Mouse (Mus musculus) intestine, embryonic 15.5 days (tissue): ENCODE results near the gene Zyg11a. TPM values are rescaled to one million over a fixed set of nuclear protein-coding genes. Genes with fewer than 3 reads are reported as not detected.
A peak's percentile ranks its signal among the peaks of the same experiment; 100 is the strongest.
"Not testable (repeated sequence)": the region's sequence is repeated elsewhere in the genome, so short reads cannot be mapped to it uniquely, and the experiment has no call there.

Source experiments
- ATAC-seq: fragments of 200-750 bp; cut with Nextera tagmentation; 2 replicates; pipeline ENCODE4 v1.8.0; 2017; ENCODE audit warnings: moderate TSS enrichment, moderate library complexity
- H3K27ac ChIP-seq: fragments of 300-500 bp; sonication (generic); 2 replicates; pipeline ENCODE4 v1.5.1; 2015; ENCODE audit warnings: mild to moderate bottlenecking, inconsistent platforms
- H3K27me3 ChIP-seq: fragments of 300-500 bp; sonication (generic); replicated peaks from 2 replicates; pipeline ENCODE4 v1.6.1; 2015; ENCODE audit warnings: inconsistent platforms
- H3K36me3 ChIP-seq: fragments of 300-500 bp; sonication (generic); 2 replicates; pipeline ENCODE4 v1.6.1; 2015; ENCODE audit warnings: inconsistent platforms
- H3K4me1 ChIP-seq: fragments of 300-500 bp; sonication (generic); replicated peaks from 2 replicates; pipeline ENCODE4 v1.6.1; 2015; ENCODE audit warnings: inconsistent platforms
- H3K4me2 ChIP-seq: fragments of 300-500 bp; sonication (generic); replicated peaks from 2 replicates; pipeline ENCODE4 v1.6.1; 2015; ENCODE audit warnings: mild to moderate bottlenecking, inconsistent platforms
- H3K4me3 ChIP-seq: fragments of 300-500 bp; sonication (generic); replicated peaks from 2 replicates; pipeline ENCODE4 v1.5.1; 2015; ENCODE audit warnings: inconsistent platforms
- H3K9ac ChIP-seq: fragments of 300-500 bp; sonication (generic); 2 replicates; pipeline ENCODE4 v1.6.1; 2015; ENCODE audit warnings: inconsistent platforms
- H3K9me3 ChIP-seq: fragments of 300-500 bp; sonication (generic); 2 replicates; pipeline ENCODE4 v1.6.1; 2016; ENCODE audit warnings: inconsistent platforms
- WGBS: fragments of 180-500 bp; shearing (Covaris S2); methylation state at CpG from one replicate; pipeline ENCODE4 v1.1.7; 2015; 5-methylcytosine and 5-hydroxymethylcytosine counted together
- polyA plus RNA-seq: library from polyadenylated mRNA; unstranded; fragments of >200 nt; fragmentation: Nextera tagmentation; extraction: Ambion mirVana; gene quantifications from 2 replicates; pipeline ENCODE4 v1.2.1, GENCODE M21; 2015

Zyg11a gene
- polyA plus RNA-seq, 1 experiment from 2014 or later = 0.09 TPM

DNA sequence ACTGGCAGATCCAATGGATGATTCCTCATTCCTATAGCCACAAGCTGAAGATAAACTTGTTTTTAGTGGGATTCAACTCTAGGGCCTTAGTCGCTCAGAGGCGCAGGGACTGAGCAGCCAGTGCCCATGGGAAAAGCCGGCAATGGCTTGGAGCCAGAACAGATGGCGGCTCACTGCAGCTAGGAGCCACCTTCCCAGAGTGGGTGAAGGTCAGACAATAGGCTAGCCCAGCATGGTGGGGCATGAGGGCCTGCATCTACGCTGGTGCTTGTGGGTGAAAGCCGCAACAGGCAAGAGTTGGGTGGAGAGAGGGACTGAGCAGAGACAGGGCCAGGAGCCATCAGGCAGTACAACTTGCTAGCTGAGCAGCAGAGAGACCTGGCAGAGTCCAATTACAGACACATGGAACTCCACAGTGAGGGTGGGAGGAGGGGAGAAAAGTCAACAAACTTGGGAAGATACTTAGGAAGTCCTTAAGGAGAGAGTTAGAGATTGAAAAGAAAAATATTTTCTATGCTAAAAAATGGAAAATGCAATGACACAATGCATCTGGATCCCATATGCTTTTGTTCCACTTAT lies 21.5 kb downstream of the Zyg11a start:
- Histone ChIP-seq H3K4me1 (no peaks in the 10 kb centered on the region; the same call in 1 of the 2 replicates), H3K27me3 (no peaks in the 10 kb centered on the region), H3K4me2 (no peak overlapping the region), H3K36me3 (no peaks in the 10 kb centered on the region), H3K4me3 (no peak overlapping the region), H3K9ac (no peak overlapping the region), H3K27ac (no peak overlapping the region), H3K9me3 (no peaks in the 10 kb centered on the region)
- ATAC-seq = peak; percentile 28; the same call in 1 of the 2 replicates
- WGBS = 79% methylated on average over 6 of the region's 6 CpGs

DNA sequence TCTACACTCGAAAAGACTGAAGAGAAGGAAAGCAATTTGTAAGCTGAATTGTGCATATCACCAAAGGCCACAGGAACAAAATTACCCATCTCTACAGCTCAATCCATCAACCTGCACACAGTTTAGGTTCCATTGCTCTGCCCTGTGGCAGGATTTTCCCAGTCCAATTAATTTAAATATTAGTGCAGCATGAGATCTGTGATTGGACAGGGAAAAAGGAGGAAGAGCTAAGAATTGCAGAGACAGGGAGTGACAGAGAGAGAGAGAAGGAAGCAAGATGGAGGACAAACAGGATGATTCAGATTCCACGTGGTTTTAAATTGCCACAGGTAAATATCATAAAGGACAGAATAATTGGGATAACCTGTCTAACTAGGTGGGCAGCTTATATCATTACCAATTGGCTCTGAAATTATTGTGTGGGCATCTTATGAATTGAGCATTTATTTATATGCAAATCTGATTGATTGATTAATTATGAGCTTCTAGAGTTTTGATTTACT lies 25.0 kb downstream of the Zyg11a start:
- H3K4me3 ChIP-seq = no peak overlapping the region
- no peaks in the 10 kb centered on the region for H3K27me3 ChIP-seq
- no peak overlapping the region for H3K27ac ChIP-seq
- H3K4me1 ChIP-seq = no peaks in the 10 kb centered on the region; the same call in 1 of the 2 replicates
- 69% methylated on average over 2 of the region's 2 CpGs for WGBS
- no peaks in the 10 kb centered on the region for H3K36me3 ChIP-seq
- no peak overlapping the region for H3K9ac ChIP-seq
- ATAC-seq = no peak
- no peak overlapping the region for H3K4me2 ChIP-seq
- H3K9me3 ChIP-seq = no peaks in the 10 kb centered on the region

DNA sequence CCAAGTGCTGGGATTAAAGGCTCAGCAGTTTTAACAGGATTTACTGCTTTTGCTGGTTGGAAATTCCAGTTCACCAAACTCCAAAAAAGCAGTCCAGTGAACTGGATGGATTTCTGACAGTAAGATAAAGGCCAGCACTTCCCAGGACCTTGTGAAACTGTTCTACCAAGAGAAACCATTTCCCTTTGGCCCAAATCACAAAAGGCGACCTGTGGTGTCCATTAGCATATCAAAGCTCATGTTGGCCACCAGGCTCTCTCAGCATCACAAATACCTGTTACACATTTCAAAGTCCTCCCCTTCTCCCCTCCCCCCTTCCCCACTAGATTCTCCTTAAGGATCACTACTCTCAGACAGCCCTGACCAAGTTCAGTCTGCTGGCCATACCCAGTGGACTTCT lies 35.6 kb downstream of the Zyg11a start:
- no peak for ATAC-seq
- Histone ChIP-seq H3K9me3 (no peaks in the 10 kb centered on the region), H3K9ac (no peak overlapping the region), H3K4me2 (no peak overlapping the region), H3K36me3 (no peaks in the 10 kb centered on the region), H3K27me3 (no peaks in the 10 kb centered on the region), H3K4me1 (no peaks in the 10 kb centered on the region), H3K4me3 (no peak overlapping the region), H3K27ac (no peak overlapping the region)
- whole genome bisulfite sequencing = 67% methylated on average over 1 of the region's 1 CpGs

DNA sequence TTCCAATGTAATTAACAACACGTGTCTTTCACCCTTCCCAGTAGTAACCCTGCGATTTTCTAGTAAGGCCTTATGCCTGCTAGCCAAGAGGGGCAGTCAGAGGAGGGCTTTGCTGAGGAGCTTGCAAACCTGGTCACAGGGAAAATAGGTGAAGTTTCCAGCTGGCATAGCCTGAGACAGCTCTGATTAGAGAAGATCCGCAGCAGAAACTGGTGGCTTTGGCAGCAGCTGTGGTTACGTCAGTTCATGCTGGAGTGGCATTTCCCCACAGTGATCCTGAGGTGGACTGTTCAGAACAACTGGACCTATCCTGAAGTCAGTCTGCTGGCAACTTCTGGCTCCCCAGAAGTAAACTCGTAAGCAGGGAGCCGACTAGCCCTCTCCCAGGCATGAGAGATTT lies 49.8 kb downstream of the Zyg11a start:
- whole genome bisulfite sequencing = 89% methylated on average over 6 of the region's 6 CpGs

DNA sequence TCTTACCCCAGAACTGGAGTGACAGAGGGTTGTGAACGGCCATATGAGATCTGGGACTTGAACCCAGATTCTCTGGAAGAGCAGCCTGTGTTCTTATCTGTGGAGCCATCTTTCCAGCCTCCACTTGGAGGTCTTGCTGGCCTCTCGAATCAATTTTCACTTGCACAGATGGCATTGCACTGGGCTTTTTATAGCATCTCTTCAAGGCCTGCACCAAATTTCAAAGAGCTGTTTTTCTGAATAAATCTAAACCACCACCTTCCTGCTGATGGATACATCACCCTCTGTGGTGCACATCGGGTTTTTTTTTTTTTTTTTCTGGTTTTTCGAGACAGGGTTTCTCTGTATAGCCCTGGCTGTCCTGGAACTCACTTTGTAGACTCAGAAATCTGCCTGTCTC lies 51.0 kb downstream of the Zyg11a start:
- Histone ChIP-seq H3K27me3 (no peaks in the 10 kb centered on the region), H3K36me3 (no peaks in the 10 kb centered on the region), H3K9ac (no peak overlapping the region), H3K27ac (no peak overlapping the region), H3K4me2 (no peak overlapping the region), H3K9me3 (no peaks in the 10 kb centered on the region), H3K4me1 (no peaks in the 10 kb centered on the region), H3K4me3 (no peak overlapping the region)
- ATAC-seq = no peak
- 88% methylated on average over 4 of the region's 4 CpGs for WGBS

More for the DNA sequence above, 49.8 kb downstream of the Zyg11a start:
- no peak overlapping the region for H3K9ac ChIP-seq
- no peaks in the 10 kb centered on the region for H3K4me1 ChIP-seq
- no peak overlapping the region for H3K4me3 ChIP-seq
- H3K27ac ChIP-seq = no peak overlapping the region
- no peaks in the 10 kb centered on the region for H3K36me3 ChIP-seq
- H3K4me2 ChIP-seq = no peak overlapping the region
- no peaks in the 10 kb centered on the region for H3K9me3 ChIP-seq
- H3K27me3 ChIP-seq = no peaks in the 10 kb centered on the region
- ATAC-seq = no peak

DNA sequence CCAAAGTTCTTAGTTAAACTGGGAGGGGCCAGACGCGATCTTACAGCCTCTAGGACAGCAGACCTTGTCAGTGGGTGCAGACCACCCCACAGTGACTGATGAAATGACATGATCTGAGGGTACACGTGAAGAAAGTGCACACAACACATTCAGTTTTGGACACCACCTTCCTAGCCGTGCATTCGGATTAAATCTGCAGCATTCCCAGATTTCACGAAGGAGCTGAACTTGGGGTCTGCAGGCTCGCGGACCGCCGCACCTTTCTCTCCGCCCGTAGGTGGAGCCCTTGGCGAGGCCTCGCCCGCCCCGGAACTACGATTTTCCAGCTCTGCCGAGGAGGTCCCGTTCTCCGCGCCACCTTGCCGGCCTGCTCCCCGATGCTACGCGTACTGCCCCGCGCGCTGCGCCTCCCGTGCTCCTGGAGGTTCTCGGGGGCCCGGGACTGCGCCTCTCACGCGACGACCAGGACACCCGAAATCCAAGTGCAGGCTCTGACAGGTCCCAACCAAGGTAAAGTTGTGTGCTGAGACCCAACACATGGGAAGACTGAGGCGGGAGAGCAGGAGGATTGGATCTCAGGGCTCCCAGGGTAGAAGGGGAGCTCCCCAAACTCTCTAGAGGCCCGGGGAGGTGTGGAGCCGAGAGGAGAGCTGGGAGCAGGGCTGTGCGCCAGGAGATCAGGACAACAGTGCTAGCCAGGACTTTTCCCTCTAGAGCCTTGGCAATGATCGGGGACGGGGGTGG lies 52.5 kb downstream of the Zyg11a start, which contains the start of gene Echdc2:
Gene Echdc2 (plus strand): TSS at position 286 of the 744 bp plus-strand sequence.
- Histone ChIP-seq H3K4me3 (peak within 1 kb of the TSS; percentile 50), H3K27me3 (no peaks in the 10 kb centered on the region), H3K4me1 (no peaks in the 10 kb centered on the region), H3K4me2 (peak within 1 kb of the TSS; percentile 87), H3K36me3 (no peaks in the 10 kb centered on the region), H3K9me3 (no peaks in the 10 kb centered on the region), H3K27ac (no peak within 1 kb of the TSS), H3K9ac (peak within 1 kb of the TSS; percentile 56)
- peak; percentile 91 for ATAC-seq
- 1% methylated on average over 43 of the region's 43 CpGs for WGBS

DNA sequence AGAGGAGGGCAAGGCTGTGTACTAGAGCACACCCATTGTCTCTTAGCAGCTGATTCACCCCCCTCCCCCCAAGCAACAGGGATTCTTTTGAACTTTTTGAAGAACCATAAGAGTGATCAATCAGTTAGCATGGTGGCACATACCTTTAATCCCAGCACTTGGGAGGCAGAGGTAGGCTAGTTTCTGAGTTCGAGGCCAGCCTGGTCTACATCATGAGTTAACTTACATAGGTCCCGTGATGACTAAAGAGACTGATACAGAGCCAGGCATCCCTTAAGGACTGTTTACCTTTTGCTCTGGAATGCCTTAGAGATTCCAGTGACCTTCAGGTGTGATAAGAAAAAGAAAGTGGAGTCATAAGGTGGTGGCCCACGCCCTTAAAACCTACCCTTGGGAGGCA lies 54.6 kb downstream of the Zyg11a start:
- H3K4me1 ChIP-seq = no peaks in the 10 kb centered on the region
- H3K4me2 ChIP-seq = no peak overlapping the region
- H3K27me3 ChIP-seq = no peaks in the 10 kb centered on the region
- no peak overlapping the region for H3K4me3 ChIP-seq
- H3K9ac ChIP-seq = no peak overlapping the region
- H3K36me3 ChIP-seq = no peaks in the 10 kb centered on the region
- no peak for ATAC-seq
- H3K9me3 ChIP-seq = no peaks in the 10 kb centered on the region
- WGBS = 70% methylated on average over 3 of the region's 3 CpGs
- no peak overlapping the region for H3K27ac ChIP-seq

DNA sequence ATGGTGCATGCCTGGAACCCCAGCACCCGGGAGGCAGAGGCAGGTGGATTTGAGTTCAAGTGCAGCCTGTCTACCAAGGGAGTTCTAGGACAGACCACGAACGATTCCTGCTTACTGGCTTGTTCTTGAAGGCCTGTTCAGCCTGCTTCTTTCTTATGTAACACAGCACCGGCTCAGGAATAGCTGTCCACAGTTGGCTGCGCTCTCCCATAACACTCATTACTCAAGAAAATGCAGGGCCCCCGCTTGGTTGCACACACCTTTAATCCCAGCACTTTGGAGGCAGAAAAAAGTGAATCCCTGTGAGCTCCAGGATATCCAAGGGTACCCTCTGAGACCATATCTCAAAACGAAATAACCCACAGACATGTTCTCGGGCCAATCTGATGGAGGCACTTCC lies 55.9 kb downstream of the Zyg11a start:
- no peak overlapping the region for H3K4me3 ChIP-seq
- no peaks in the 10 kb centered on the region for H3K4me1 ChIP-seq
- H3K9me3 ChIP-seq = no peaks in the 10 kb centered on the region
- no peak for ATAC-seq
- H3K27ac ChIP-seq = no peak overlapping the region
- WGBS = 93% methylated on average over 8 of the region's 8 CpGs
- H3K36me3 ChIP-seq = no peaks in the 10 kb centered on the region
- H3K9ac ChIP-seq = no peak overlapping the region
- no peak overlapping the region for H3K4me2 ChIP-seq
- H3K27me3 ChIP-seq = no peaks in the 10 kb centered on the region

DNA sequence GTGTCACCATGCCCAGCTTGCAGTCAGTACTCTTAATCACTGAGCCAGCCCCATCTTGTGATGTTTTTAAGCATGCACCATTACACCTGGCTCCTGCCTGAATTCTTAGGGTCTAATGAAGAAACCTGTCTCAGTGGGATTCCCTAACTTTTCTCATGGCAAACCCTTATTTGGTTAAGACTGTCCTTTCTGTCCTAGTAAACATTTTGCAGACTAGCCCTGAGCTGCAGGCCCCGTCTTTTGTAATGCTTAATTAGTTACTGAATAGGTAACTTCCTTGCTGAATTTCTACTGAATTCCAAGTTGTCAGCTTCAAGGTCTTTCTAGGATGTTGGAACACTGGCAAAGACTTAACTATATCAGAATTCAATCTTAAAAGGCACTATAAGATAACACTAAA lies 62.7 kb downstream of the Zyg11a start:
- 75% methylated on average over 1 of the region's 1 CpGs for WGBS
- not testable (repeated sequence) for H3K4me3 ChIP-seq, H3K4me1 ChIP-seq, H3K4me2 ChIP-seq, ATAC-seq, H3K9me3 ChIP-seq, H3K9ac ChIP-seq, H3K36me3 ChIP-seq, H3K27me3 ChIP-seq, H3K27ac ChIP-seq

DNA sequence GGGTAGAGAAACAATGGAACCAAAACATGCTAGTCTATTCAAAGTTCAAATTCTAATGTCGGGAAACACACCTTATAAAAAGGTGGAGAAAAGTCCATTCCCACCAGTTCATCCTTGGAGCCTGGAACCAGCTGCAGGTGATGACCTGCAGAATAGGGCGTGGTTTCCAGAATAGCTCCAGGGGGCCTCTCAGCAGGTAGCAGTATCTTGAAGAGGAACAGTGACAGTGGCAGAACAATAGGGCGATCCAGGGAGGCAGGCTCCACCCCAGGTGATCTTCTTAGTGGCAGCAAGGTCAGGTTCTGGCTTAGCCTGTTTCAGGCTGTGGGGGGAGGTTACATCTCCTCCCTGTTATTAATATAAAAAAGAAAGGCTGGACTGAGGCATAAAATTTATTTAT lies 72.3 kb downstream of the Zyg11a start:
- not testable (repeated sequence) for H3K4me3 ChIP-seq, H3K4me2 ChIP-seq, H3K27ac ChIP-seq, H3K9me3 ChIP-seq, H3K27me3 ChIP-seq, H3K9ac ChIP-seq, H3K4me1 ChIP-seq, ATAC-seq, H3K36me3 ChIP-seq
- WGBS = 58% methylated on average over 3 of the region's 3 CpGs

DNA sequence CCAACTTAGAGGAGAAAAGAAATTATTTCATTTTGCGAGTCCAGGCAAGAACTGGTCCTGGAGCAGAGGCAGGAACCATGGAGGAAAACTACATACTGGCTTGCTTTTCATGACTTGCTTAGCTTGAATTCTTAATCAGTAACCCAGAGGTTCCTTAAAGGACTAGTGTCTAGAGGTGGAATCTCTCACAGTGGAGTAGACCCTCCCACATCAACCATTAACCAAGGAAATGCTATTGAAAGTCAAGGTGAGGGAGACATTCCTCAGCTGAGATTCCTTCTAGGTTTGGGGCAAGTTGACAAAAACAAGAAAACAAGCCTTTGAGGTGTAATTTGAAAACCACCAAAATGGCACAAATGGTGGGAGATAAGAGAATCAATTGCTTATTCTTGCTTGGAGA lies 73.0 kb downstream of the Zyg11a start, which contains the start of gene Scp2:
Gene Scp2 (minus strand): TSS at position 119 of the 400 bp plus-strand sequence.
- Histone ChIP-seq H3K36me3 (no peaks in the 10 kb centered on the region), H3K9ac (no peak within 1 kb of the TSS), H3K4me1 (no peaks in the 10 kb centered on the region), H3K27me3 (no peaks in the 10 kb centered on the region), H3K4me3 (no peak within 1 kb of the TSS), H3K27ac (no peak within 1 kb of the TSS), H3K4me2 (no peak within 1 kb of the TSS), H3K9me3 (no peaks in the 10 kb centered on the region)
- ATAC-seq = 0 out of 2 replicates have a peak, but pooled peaks have one; percentile 39
- 88% methylated on average over 1 of the region's 1 CpGs for WGBS

DNA sequence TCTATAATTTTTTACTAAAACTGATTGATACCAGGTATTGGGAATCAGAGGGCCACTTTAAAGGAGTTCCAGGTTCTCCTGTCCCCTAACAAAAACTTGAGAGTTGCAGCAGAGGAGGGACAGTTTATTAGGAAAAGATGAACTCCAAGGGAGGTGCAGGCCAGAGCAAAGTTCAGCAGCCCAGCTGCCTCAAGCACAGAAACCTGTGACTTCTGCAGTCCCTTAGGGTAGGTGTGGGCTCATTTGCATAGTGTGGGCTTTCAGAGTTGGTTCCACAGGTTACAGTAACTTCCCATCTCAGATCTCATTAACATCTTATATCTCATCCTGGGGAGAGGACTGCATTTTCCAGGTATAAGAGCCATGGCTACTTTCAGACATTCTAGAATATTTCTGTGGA lies 74.1 kb downstream of the Zyg11a start:
- Histone ChIP-seq H3K4me2 (no peak overlapping the region), H3K27me3 (no peaks in the 10 kb centered on the region), H3K4me1 (no peaks in the 10 kb centered on the region)

DNA sequence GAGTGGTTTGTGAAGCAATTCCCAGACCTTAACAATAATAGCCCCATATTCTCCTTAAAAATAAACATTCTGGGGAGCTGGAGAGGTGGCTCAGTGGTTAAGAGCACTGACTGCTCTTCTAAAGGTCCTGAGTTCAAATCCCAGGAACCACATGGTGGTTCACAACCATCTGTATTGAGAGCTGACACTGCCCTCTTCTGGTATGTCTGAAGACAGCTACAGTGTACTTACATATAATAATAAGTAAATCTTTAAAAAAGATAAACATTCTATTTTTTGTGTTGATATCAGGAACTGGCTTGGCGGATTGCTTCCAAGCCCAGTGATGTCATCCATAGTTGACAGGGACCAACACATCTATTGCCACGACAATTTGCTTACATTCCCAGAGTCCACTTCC lies 74.7 kb downstream of the Zyg11a start:
- not testable (repeated sequence) for H3K9me3 ChIP-seq, H3K36me3 ChIP-seq, H3K27me3 ChIP-seq, H3K4me3 ChIP-seq, H3K27ac ChIP-seq, ATAC-seq, H3K4me1 ChIP-seq, H3K9ac ChIP-seq, H3K4me2 ChIP-seq
- 75% methylated on average over 2 of the region's 2 CpGs for WGBS

More for the DNA sequence above, 74.1 kb downstream of the Zyg11a start:
- Histone ChIP-seq H3K36me3 (no peaks in the 10 kb centered on the region), H3K27ac (no peak overlapping the region), H3K9me3 (no peaks in the 10 kb centered on the region), H3K9ac (no peak overlapping the region), H3K4me3 (no peak overlapping the region)
- no peak for ATAC-seq
